Mouse (Mus musculus): ENCODE results near the gene Cryba4. TPM values are rescaled to one million over a fixed set of nuclear protein-coding genes. Genes with fewer than 3 reads are reported as not detected.

The Cryba4 gene
- total RNA-seq, 1 experiment from 2014 or later: not detected

- ATAC-seq (replicated peaks; ENCODE audit: low read depth, poor library complexity, severe bottlenecking): no peak
Observed at GRCm38 (mm10) chr5:112212711-112213264, 39.5 kb downstream of the Cryba4 start.

DNA sequence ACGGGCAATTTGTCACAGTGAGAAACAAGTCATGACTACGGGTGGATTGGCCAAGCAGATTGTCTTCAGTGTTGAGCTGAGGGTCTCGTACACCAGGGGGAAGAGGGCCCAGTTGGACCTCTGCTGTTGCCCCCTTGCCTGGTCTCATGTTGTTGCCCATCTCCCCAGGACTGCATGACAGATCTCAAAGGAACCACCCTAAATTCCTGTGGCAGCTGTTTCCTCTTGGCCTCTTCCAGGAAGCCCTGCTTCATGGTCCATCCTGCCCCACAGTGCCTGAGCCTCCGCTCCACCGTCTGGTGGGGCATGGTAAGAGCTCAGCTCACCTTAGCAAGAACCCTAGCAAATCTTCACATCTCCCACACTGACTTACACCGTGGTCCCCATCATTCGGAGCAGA, 40.4 kb downstream of the Cryba4 start:
- ATAC-seq (replicated peaks; ENCODE audit: low read depth, poor library complexity, severe bottlenecking): no peak

DNA sequence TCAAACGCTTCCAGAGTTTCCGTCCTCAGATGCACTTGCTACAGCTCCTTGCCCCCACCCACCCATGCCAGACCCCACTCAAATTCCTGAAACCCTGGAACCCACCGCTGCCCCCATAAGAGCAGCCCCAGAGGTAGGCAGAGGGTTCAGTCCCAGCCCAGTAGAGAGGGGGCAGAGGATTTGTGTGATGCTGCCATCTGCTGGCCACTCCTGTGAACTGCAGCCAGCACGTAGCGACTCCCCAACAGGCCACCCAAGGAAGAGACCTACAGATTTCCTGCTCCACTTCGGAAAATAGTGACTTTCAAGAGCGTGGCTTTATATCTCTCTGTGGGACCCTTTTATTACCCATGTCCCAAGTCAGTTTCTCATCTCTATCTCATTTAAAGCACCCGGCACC, 42.2 kb downstream of the Cryba4 start:
- ATAC-seq (replicated peaks; ENCODE audit: low read depth, poor library complexity, severe bottlenecking): peak; percentile 66

DNA sequence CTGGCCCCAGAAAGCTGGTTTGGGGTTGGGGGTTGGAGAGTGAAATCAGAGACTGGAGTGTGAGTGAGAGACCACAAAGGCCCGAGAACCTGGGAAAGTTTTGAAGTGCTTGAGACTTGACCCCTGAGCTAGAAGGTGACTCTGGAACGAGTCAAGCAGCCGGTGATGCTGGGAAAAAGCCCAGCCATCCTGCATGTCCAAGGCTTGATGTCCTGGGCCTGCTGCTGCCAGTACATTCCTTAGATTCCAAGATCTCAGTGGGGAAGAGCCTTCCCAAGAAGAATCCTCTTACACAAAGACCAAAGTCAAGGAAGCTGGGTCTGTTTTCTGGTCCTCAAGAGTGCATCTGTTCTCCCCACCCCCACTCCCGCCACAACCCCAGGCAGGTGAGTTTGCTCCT, 44.0 kb downstream of the Cryba4 start:
- no peak for ATAC-seq (replicated peaks; ENCODE audit: low read depth, poor library complexity, severe bottlenecking)

- ATAC-seq (replicated peaks; ENCODE audit: low read depth, poor library complexity, severe bottlenecking): no peak
Observed at GRCm38 (mm10) chr5:112206543-112207255, 45.6 kb downstream of the Cryba4 start.

DNA sequence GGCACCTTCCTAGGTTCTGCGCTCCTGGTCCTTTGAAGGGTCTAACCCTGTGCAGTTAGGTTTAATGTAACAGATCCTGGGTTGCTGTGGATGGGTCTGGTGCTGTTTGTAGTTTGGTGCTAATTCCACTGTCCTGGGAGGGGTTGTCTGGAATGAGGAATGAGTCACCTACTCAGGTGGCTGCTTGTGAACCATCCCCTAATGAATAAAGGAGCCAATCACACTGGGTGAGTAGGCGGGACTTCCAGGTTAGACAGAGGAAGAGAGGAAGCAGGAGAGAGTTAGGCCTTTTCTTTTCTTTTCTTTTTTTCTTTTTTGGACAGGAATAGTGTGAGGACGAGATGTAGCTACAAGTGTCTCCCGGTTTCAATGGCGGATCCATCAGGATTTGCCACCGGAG, 52.7 kb downstream of the Cryba4 start:
- ATAC-seq (replicated peaks; ENCODE audit: low read depth, poor library complexity, severe bottlenecking): no peak

Other genes with a start within 250 kb of the Cryba4 start
- gene Crybb1, start 3.3 kb upstream of the Cryba4 start, total RNA-seq (2017): not detected in 2 replicates
- 23.7 and 32.0 TPM in 2 replicates for gene Tpst2, start 24.2 kb upstream of the Cryba4 start, total RNA-seq (2017)
- 18.6 and 23.8 TPM in 2 replicates for gene Tfip11, start 73.8 kb upstream of the Cryba4 start, total RNA-seq (2017)
- 10.3 and 20.0 TPM in 2 replicates for gene Srrd, start 90.5 kb upstream of the Cryba4 start, total RNA-seq (2017)
- 13.9 and 21.1 TPM in 2 replicates for gene Hps4, start 90.6 kb upstream of the Cryba4 start, total RNA-seq (2017)
- gene Gm6583, start 103.5 kb upstream of the Cryba4 start, total RNA-seq (2017): not detected in 2 replicates
- 0.05 TPM in 1 of 2 replicates, not detected in the other for gene Asphd2, start 142.3 kb upstream of the Cryba4 start, total RNA-seq (2017)
- gene Gm6588, start 196.9 kb upstream of the Cryba4 start, total RNA-seq (2017): not detected in 2 replicates